Mouse (Mus musculus) heart, postnatal 0 days (tissue): ENCODE measurements around the gene Mast4.

Experiments used
- CTCF ChIP-seq: IDR thresholded peaks from 2 replicates; pipeline ENCODE4 v1.5.1; 2016; ENCODE audit warnings: antibody characterized with exemption, control low read depth, low read depth
- EP300 ChIP-seq: IDR thresholded peaks from 2 replicates; pipeline ENCODE4 v1.6.1; 2016; ENCODE audit warnings: antibody characterized with exemption, low read depth

GRCm38 (mm10) chr13:103109872-103110271 is 224.4 kb downstream of the Mast4 start:
- peak; percentile 96 for TF ChIP-seq CTCF
- TF ChIP-seq EP300, result no peak
